ENCODE assay signal across 27 mouse cellular contexts in genomic region chr17:11607931-11608330, GRCm38 (mm10).
"Had no signal": no experiment of that assay in that cellular context is flagged by ENCODE, and none has a peak within 500 bp of the region (broad histone marks: within the 10 kb centered on the region; RNA-seq: fewer than 3 reads in every experiment).

No protein-coding gene starts in this region.

- H3K9ac ChIP-seq: heart, embryonic 13.5 days; heart, embryonic 15.5 days; hindbrain, embryonic 12.5 days; hindbrain, embryonic 14.5 days; intestine, embryonic 15.5 days; kidney, embryonic 15.5 days; limb, embryonic 13.5 days; limb, embryonic 15.5 days; liver, embryonic 12.5 days; liver, embryonic 14.5 days had no signal

- H3K36me3 ChIP-seq: heart, embryonic 13.5 days; heart, embryonic 15.5 days; hindbrain, embryonic 12.5 days; intestine, embryonic 15.5 days; kidney, embryonic 15.5 days; limb, embryonic 13.5 days; limb, embryonic 15.5 days; liver, embryonic 12.5 days had no signal

- H3K4me2 ChIP-seq: heart, embryonic 11.5 days; heart, embryonic 13.5 days; heart, embryonic 15.5 days; hindbrain, embryonic 12.5 days; hindbrain, embryonic 14.5 days; intestine, embryonic 15.5 days; kidney, embryonic 15.5 days; limb, embryonic 13.5 days; limb, embryonic 15.5 days; liver, embryonic 12.5 days had no signal

- H3K4me1 ChIP-seq: heart, embryonic 15.5 days; liver, embryonic 12.5 days had no signal

- H3K4me3 ChIP-seq: heart, embryonic 13.5 days; heart, embryonic 15.5 days; hindbrain, embryonic 12.5 days; intestine, embryonic 15.5 days; kidney, embryonic 15.5 days; limb, embryonic 13.5 days; limb, embryonic 15.5 days; liver, embryonic 12.5 days had no signal

- ATAC-seq: hindbrain, embryonic 16.5 days; inflammation-experienced regulatory T-cells, adult 6 months; intestine, embryonic 15.5 days; intestine, postnatal 0 days; liver, embryonic 12.5 days had no signal

- H3K27me3 ChIP-seq: intestine, embryonic 15.5 days; limb, embryonic 15.5 days had no signal

- H3K27ac ChIP-seq: heart, embryonic 13.5 days; heart, embryonic 15.5 days; hindbrain, embryonic 12.5 days; hindbrain, embryonic 14.5 days; intestine, embryonic 15.5 days; kidney, embryonic 15.5 days; kidney, postnatal 0 days; limb, embryonic 13.5 days; limb, embryonic 15.5 days; liver, embryonic 12.5 days; liver, embryonic 14.5 days had no signal

- DNase-seq: gastrocnemius, postnatal 14 days; gastrocnemius, postnatal 36 days; heart, adult 18-20 months; heart, postnatal 14 days; heart, postnatal 36 days; kidney, adult 18-20 months; kidney, adult 8-10 months; kidney, postnatal 14 days; kidney, postnatal 36 days; layer of hippocampus, adult 9-11 months; layer of hippocampus, postnatal 36 days; left cerebral cortex, postnatal 4 days had no signal

- H3K9me3 ChIP-seq: heart, embryonic 15.5 days; hindbrain, embryonic 12.5 days; intestine, embryonic 15.5 days; limb, embryonic 13.5 days; limb, embryonic 15.5 days; liver, embryonic 12.5 days had no signal
